Mouse (Mus musculus) intestine, embryonic 14.5 days (tissue): ENCODE data around the gene Sema4b. TPM values are rescaled to one million over a fixed set of nuclear protein-coding genes. Genes with fewer than 3 reads are reported as not detected.
A peak's percentile ranks its signal among the peaks of the same experiment; 100 is the strongest.

ENCODE experiments used
- ATAC-seq: fragments of 200-750 bp; cut with Nextera tagmentation; replicated peaks from 2 replicates; pipeline ENCODE4 v1.8.0; 2017; ENCODE audit warnings: low read depth, moderate number of reproducible peaks, moderate TSS enrichment, moderate library complexity; ENCODE audit not compliant: low FRiP score, low TSS enrichment
- DNase-seq: peaks from one replicate; pipeline ENCODE4 v3.0.0-alpha.2; 2018; ENCODE audit warnings: low spot score
- H3K27ac ChIP-seq: fragments of 300-500 bp; sonication (generic); 2 replicates; pipeline ENCODE4 v1.5.1; 2014; ENCODE audit warnings: low read depth, mild to moderate bottlenecking, control low read depth
- H3K27me3 ChIP-seq: fragments of 300-500 bp; sonication (generic); replicated peaks from 2 replicates; pipeline ENCODE4 v1.6.1; 2014; ENCODE audit warnings: low read length, control low read depth; ENCODE audit not compliant: control insufficient read depth, insufficient read depth
- H3K36me3 ChIP-seq: fragments of 300-500 bp; sonication (generic); 2 replicates; pipeline ENCODE4 v1.6.1; 2014; ENCODE audit warnings: low read length, control low read depth; ENCODE audit not compliant: control insufficient read depth, insufficient read depth
- H3K4me1 ChIP-seq: fragments of 300-500 bp; sonication (generic); replicated peaks from 2 replicates; pipeline ENCODE4 v1.6.1; 2014; ENCODE audit warnings: low read length, control low read depth, mixed read lengths; ENCODE audit not compliant: control insufficient read depth, insufficient read depth
- H3K4me2 ChIP-seq: fragments of 300-500 bp; sonication (generic); 2 replicates; pipeline ENCODE4 v1.6.1; 2014; ENCODE audit warnings: low read length
- H3K4me3 ChIP-seq: fragments of 300-500 bp; sonication (generic); 2 replicates; pipeline ENCODE4 v1.5.1; 2014; ENCODE audit warnings: low read depth, low read length, control low read depth, mixed read lengths
- H3K9ac ChIP-seq: fragments of 300-500 bp; sonication (generic); 2 replicates; pipeline ENCODE4 v1.6.1; 2014; ENCODE audit warnings: mild to moderate bottlenecking, low read length
- H3K9me3 ChIP-seq: fragments of 300-500 bp; sonication (generic); 2 replicates; pipeline ENCODE4 v1.6.1; 2016; ENCODE audit warnings: low read length, control low read depth; ENCODE audit not compliant: control insufficient read depth
- WGBS: fragments of 180-500 bp; shearing (Covaris S2); extraction: QIAGEN DNeasy Blood & Tissue Kit; methylation state at CpG from one replicate; pipeline ENCODE4 v1.1.7; 2014; 5-methylcytosine and 5-hydroxymethylcytosine counted together
- polyA plus RNA-seq: library from polyadenylated mRNA; unstranded; fragments of >200 nt; fragmentation: Nextera tagmentation; extraction: Ambion mirVana; gene quantifications from 2 replicates; pipeline ENCODE4 v1.2.1, GENCODE M21; 2014

The Sema4b gene
- polyA plus RNA-seq: 15.1 and 15.9 TPM in 2 replicates

DNA sequence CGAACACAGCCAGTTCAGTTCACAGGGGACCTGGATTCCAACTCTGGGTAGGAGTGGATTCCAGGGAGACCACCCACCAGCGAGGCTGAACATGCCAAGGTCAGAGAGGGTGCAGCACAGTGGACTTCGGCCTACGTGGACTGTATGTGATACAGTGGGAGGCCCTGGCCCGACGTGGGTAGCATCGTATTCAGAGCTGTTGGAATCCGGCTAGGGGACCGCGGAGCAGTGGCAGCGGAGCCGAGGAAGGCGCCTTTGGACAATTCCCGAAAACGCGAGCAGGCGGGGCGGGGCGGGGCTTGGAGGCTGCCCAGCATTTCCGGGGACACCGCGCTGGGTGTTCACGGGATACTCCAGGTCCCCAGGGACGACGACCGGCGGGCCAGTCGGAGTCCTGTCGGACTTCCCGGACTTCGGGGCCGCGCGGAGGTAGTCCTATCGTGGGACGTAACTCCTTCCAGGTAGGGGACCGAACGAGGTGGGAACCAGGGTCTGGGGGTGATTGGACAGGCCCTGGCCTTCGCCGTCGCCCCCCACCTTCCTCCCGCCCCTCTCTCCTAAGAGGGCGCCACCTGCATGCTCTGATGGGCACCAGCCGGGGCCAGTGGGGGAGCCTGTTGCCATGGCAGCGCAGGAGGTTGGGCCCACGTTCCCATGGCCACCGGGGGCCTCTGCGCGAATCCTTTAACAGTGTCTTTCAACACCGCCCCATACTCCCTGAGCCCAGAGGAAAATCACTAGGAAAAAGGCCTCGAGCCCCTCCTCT is at the start of gene Sema4b:
Gene Sema4b (plus strand): TSS at position 311 of the 766 bp plus-strand sequence.
- Histone ChIP-seq H3K4me2 (peak within 1 kb of the TSS; percentile 65), H3K9ac (peak within 1 kb of the TSS; percentile 45), H3K36me3 (no peaks in the 10 kb centered on the region), H3K4me3 (peak within 1 kb of the TSS; percentile 51), H3K4me1 (peaks cover 32% of the 10 kb centered on the region), H3K27ac (peak within 1 kb of the TSS; percentile 57), H3K27me3 (no peaks in the 10 kb centered on the region), H3K9me3 (no peaks in the 10 kb centered on the region)
- peak; percentile 93 for DNase-seq
- ATAC-seq: peak; percentile 93
- under 1% methylated on average over 51 of the region's 51 CpGs for WGBS

DNA sequence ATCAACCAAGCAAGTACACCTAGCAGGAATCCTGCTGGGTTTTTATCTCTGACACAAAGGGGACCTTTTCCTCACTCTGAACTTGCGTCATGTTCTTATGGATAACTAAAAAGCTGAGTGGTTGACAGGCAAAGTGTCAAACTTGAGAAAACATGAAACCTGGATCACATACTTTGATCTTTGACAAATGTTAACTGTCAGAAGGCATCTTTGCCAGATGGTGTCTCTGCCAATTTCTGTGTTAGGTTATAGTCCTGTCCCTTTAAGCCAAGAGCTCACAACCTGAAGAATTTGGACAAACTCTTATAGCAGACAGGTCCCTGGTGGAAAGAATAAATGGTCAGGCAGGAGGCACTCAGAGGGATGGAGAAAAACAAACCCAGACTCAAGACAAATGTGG is 48.3 kb upstream of the Sema4b start:
- peaks cover 14% of the 10 kb centered on the region for H3K4me1 ChIP-seq
- H3K9me3 ChIP-seq: peaks cover 13% of the 10 kb centered on the region
- WGBS: 77% methylated on average over 1 of the region's 1 CpGs
- H3K36me3 ChIP-seq: no peaks in the 10 kb centered on the region
- no peak overlapping the region for H3K4me3 ChIP-seq
- ATAC-seq: no peak
- no peak overlapping the region for H3K9ac ChIP-seq
- H3K4me2 ChIP-seq: no peak overlapping the region
- no peak overlapping the region for H3K27ac ChIP-seq
- DNase-seq: no peak
- H3K27me3 ChIP-seq: no peaks in the 10 kb centered on the region

DNA sequence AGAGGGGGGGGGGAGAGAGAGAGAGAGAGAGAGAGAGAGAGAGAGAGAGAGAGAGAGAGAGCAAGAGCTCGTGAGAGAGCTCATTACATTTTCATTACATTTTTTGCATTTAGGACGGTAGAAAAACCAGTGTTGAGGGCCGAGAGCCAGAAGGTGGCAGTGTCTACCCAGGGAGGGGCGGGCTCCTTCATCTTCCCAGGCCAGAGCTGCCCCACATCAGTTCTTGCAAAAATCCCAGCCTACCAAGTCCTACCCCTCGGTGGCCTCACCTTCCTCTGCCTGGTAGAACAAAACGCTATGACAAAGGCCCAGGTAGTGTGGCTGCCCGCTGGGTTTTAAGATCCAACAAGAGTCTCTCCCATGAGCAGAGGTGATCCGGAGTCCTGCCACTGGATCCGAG is 45.8 kb upstream of the Sema4b start:
- DNase-seq (peak; percentile 87), ATAC-seq (peak; percentile 63)
- 0 out of 2 replicates have a peak, but pooled peaks cover 5% of the 10 kb centered on the region for H3K4me1 ChIP-seq
- H3K4me3 ChIP-seq: no peak overlapping the region
- no peak overlapping the region for H3K9ac ChIP-seq
- no peaks in the 10 kb centered on the region for H3K36me3 ChIP-seq
- H3K27ac ChIP-seq: no peak overlapping the region
- no peaks in the 10 kb centered on the region for H3K27me3 ChIP-seq
- H3K4me2 ChIP-seq: peak overlapping the region; percentile 20; the same call in 1 of the 2 replicates
- H3K9me3 ChIP-seq: peaks cover 13% of the 10 kb centered on the region
- WGBS: 15% methylated on average over 9 of the region's 9 CpGs

DNA sequence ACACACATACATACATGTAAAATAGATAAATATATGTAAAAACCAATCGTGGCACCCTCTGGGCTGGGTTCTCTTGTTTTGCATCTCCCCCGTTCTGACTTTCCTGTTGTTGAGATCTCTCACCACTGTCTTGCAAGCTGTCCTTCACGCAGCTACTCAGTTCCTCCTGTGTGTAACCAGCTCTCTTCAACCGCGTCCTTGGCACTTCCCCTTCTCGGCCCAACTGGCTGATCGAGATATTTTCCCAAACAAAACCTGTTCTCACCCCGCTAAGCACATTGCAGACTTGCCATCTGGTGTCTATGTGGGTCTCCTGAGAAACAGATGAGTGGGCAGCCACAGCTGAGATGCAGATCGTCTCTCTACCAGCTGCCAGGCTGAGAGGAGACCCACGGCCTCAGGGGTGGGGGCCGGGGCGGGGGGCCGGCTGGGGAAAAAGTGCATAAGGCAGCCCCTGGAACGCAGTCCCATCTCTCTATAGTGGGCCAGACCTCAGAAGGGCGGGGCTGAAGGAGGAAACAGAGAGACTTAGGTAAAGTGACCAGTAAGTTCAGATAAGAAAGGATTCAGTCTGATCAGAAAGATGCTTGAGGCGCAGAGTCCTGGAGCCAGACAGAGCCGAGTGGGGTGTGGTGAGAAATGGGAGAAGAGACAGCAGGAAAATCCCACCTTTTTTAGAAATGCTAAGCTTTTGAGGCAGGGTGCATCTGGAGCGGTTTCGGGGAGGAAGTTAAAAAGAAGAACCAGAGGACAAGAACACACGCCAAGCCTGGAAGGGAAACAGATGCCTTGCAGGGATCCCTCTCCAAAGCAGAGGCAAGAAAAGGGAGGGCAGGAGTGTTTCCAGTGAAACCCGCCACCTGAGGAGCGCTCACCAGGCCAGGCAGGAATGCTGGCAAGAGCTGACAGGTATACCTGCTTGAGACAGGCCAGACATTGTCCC is 43.0 kb upstream of the Sema4b start:
- ATAC-seq (0 out of 2 replicates have a peak, but pooled peaks have one; percentile 20), DNase-seq (no peak)
- 30% methylated on average over 22 of the region's 22 CpGs for WGBS
- Histone ChIP-seq H3K27ac (peak overlapping the region; percentile 24; the same call in 1 of the 2 replicates), H3K27me3 (no peaks in the 10 kb centered on the region), H3K9ac (no peak overlapping the region), H3K36me3 (no peaks in the 10 kb centered on the region), H3K4me3 (no peak overlapping the region), H3K9me3 (no peaks in the 10 kb centered on the region), H3K4me1 (0 out of 2 replicates have a peak, but pooled peaks cover 5% of the 10 kb centered on the region), H3K4me2 (no peak overlapping the region)

DNA sequence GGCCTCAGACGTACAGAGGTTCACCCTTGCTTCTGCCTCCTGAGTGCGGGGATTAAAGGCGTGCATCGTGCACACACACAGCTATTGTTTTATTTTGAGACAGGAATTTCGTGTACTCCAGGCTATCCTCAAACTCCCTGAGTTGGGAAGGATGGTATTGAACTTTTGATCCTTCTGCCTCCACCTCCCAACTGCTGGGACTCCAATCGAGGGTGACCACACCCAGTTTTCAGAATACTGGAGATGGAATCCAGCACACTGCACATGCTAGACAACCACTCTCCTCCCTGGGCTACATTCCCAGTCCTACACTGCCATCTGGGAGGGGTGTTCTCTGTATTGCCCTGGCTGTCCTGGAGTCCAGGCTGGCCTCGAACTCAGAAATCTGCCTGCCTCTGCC is 41.9 kb upstream of the Sema4b start:
- H3K4me2 ChIP-seq: no peak overlapping the region
- ATAC-seq (no peak), DNase-seq (no peak)
- H3K27me3 ChIP-seq: no peaks in the 10 kb centered on the region
- H3K9ac ChIP-seq: no peak overlapping the region
- H3K27ac ChIP-seq: no peak overlapping the region
- 90% methylated on average over 7 of the region's 7 CpGs for WGBS
- H3K4me3 ChIP-seq: no peak overlapping the region
- H3K36me3 ChIP-seq: no peaks in the 10 kb centered on the region
- H3K4me1 ChIP-seq: 0 out of 2 replicates have a peak, but pooled peaks cover 5% of the 10 kb centered on the region
- H3K9me3 ChIP-seq: no peaks in the 10 kb centered on the region

DNA sequence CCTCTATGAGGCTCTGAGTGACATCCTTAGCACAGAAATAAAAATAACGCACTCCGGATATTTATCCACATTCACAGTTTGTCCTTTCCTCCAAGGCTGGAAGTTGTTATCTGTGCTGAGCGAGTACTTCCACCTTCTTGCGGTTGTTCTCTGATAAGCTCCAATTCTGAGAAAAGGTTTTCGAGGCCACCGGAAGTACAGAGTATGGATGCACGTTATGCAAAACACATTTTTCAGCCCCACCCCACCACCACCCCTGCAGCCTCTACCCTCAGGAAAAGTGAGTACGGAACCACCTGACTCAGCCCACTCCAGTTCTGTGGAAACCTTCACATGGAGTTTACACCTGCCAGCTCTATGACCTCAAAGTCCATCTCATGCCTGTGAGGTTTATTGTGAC is 40.6 kb upstream of the Sema4b start:
- H3K27ac ChIP-seq: no peak overlapping the region
- H3K4me3 ChIP-seq: no peak overlapping the region
- 84% methylated on average over 8 of the region's 8 CpGs for WGBS
- no peaks in the 10 kb centered on the region for H3K27me3 ChIP-seq
- H3K9me3 ChIP-seq: no peaks in the 10 kb centered on the region
- 0 out of 2 replicates have a peak, but pooled peaks cover 3% of the 10 kb centered on the region for H3K4me1 ChIP-seq
- no peak overlapping the region for H3K4me2 ChIP-seq
- DNase-seq (no peak), ATAC-seq (no peak)
- no peaks in the 10 kb centered on the region for H3K36me3 ChIP-seq
- no peak overlapping the region for H3K9ac ChIP-seq

DNA sequence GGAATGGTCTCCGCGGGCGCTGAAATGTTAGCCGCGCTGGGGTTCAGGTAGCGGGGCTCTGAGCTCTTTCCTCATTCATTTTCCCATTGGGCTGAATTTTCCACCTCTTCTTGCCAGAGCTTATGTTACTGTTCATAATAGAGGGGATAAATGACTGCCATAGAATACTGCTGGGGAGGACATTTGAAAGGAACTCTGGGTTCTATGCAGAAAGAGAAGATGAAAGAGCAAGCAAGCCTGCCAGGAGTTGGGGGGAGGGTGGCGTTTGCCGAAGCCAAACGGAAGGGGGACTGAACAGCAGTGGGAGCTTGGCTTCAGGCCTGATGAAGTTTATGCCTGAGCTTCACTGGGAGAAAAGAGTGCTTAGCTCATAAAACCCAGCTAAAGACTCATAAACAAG is 37.3 kb upstream of the Sema4b start:
- DNase-seq: no peak
- H3K27me3 ChIP-seq: no peaks in the 10 kb centered on the region
- no peak overlapping the region for H3K9ac ChIP-seq
- no peaks in the 10 kb centered on the region for H3K36me3 ChIP-seq
- peak overlapping the region; percentile 27; the same call in 1 of the 2 replicates for H3K27ac ChIP-seq
- 45% methylated on average over 9 of the region's 9 CpGs for WGBS
- H3K4me2 ChIP-seq: no peak overlapping the region
- H3K9me3 ChIP-seq: no peaks in the 10 kb centered on the region
- H3K4me1 ChIP-seq: no peaks in the 10 kb centered on the region
- H3K4me3 ChIP-seq: no peak overlapping the region
- ATAC-seq: no peak

DNA sequence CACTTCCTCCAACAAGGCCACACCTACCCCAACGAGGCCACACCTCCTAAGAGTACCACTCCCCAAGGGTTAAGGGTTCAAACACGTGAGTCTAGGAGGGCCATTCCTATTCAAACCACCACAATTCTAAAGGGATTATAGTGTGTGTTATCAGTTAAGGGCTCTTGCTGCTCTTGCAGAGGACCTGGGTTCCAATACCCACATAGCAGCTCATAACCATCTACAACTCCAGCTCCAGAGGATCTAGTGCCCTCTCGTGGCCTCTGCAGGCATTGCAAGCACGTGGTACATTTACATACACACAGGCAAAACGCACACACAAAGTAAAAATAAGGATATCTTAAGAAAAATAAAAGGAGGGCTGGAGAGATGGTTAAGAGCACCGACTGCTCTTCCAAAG is 34.5 kb upstream of the Sema4b start:
- Histone ChIP-seq H3K36me3 (no peaks in the 10 kb centered on the region), H3K27ac (no peak overlapping the region), H3K9ac (no peak overlapping the region), H3K4me2 (no peak overlapping the region), H3K9me3 (no peaks in the 10 kb centered on the region), H3K4me3 (no peak overlapping the region), H3K4me1 (peaks cover 4% of the 10 kb centered on the region; the same call in 1 of the 2 replicates), H3K27me3 (no peaks in the 10 kb centered on the region)
- no peak for DNase-seq
- no peak for ATAC-seq
- 65% methylated on average over 6 of the region's 6 CpGs for WGBS
